Mouse (Mus musculus) neural tube, embryonic 12.5 days (tissue): ENCODE measurements around the gene Myo1h. TPM values are rescaled to one million over a fixed set of nuclear protein-coding genes. Genes with fewer than 3 reads are reported as not detected.

ENCODE experiments used
- ATAC-seq: fragments of 200-750 bp; cut with Nextera tagmentation; 2 replicates; pipeline ENCODE4 v1.8.0; 2017; ENCODE audit warnings: low read depth, mild to moderate bottlenecking, moderate TSS enrichment, moderate library complexity; ENCODE audit not compliant: low FRiP score
- H3K27ac ChIP-seq: fragments of 300-500 bp; sonication (generic); 2 replicates; pipeline ENCODE4 v1.5.1; 2016
- H3K27me3 ChIP-seq: fragments of 300-500 bp; sonication (generic); replicated peaks from 2 replicates; pipeline ENCODE4 v1.6.1; 2016; ENCODE audit warnings: mild to moderate bottlenecking
- H3K36me3 ChIP-seq: fragments of 300-500 bp; sonication (generic); 2 replicates; pipeline ENCODE4 v1.6.1; 2016; ENCODE audit warnings: mild to moderate bottlenecking
- H3K4me1 ChIP-seq: fragments of 300-500 bp; sonication (generic); 2 replicates; pipeline ENCODE4 v1.6.1; 2016
- H3K4me2 ChIP-seq: fragments of 300-500 bp; sonication (generic); replicated peaks from 2 replicates; pipeline ENCODE4 v1.6.1; 2016; ENCODE audit warnings: mild to moderate bottlenecking
- H3K4me3 ChIP-seq: fragments of 300-500 bp; sonication (generic); 2 replicates; pipeline ENCODE4 v1.5.1; 2016
- H3K9ac ChIP-seq: fragments of 300-500 bp; sonication (generic); 2 replicates; pipeline ENCODE4 v1.6.1; 2016; ENCODE audit warnings: mild to moderate bottlenecking
- H3K9me3 ChIP-seq: fragments of 300-500 bp; sonication (generic); 2 replicates; pipeline ENCODE4 v1.6.1; 2016; ENCODE audit warnings: mild to moderate bottlenecking
- WGBS: fragments of 180-500 bp; shearing (Covaris S2); methylation state at CpG from one replicate; pipeline ENCODE4 v1.1.7; 2016; 5-methylcytosine and 5-hydroxymethylcytosine counted together
- polyA plus RNA-seq: library from polyadenylated mRNA; unstranded; fragments of >200 nt; fragmentation: Nextera tagmentation; extraction: Ambion mirVana; gene quantifications from 2 replicates; pipeline ENCODE4 v1.2.1, GENCODE M21; 2016

Myo1h gene
- polyA plus RNA-seq, 1 experiment from 2014 or later, result 0.75 TPM

DNA sequence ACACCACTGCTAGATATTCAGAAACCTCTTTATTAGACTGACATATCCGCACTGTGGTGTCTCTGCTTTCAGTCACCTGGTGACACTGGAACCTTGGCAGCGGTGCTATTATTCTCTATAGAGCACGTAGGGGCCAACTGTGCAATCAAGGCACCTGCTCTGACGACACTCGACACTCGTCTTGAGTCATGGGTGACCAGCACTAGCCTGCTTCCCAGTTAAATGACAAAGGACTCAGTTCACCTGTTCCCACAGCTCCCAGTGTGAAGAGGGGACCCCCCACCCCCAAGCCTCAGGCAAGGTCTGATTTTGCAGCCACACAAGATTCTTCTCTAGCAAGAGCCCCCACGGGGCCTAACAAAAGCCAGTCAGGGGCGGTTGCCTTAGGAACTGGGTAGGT, 13.6 kb upstream of the Myo1h start:
- H3K4me2 ChIP-seq, result no peak overlapping the region
- no peak for ATAC-seq
- H3K9me3 ChIP-seq, result no peaks in the 10 kb centered on the region
- peaks cover 85% of the 10 kb centered on the region for H3K27me3 ChIP-seq
- H3K27ac ChIP-seq, result no peak overlapping the region
- H3K4me1 ChIP-seq, result peaks cover 26% of the 10 kb centered on the region
- no peak overlapping the region for H3K9ac ChIP-seq
- no peaks in the 10 kb centered on the region for H3K36me3 ChIP-seq
- no peak overlapping the region for H3K4me3 ChIP-seq
- 13% methylated on average over 8 of the region's 8 CpGs for WGBS

DNA sequence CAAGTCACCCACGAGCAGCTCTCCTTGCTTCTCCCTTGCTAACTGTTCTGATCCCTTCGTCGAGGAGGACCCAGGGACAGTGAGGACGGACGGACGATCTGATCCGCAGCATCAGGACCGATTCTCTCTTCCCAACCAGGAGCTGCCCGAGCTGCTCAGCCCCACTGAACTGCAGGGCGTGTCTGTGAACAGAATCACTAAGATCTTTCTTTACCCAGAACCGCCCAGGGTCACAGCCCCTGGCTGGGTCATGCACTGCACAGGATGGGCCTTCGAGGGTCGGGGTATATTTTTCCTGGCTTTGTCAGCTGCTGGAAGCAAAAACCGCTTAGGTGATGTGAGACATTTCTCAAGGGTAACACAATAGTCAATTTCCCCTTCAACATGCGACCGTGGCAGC, 13.0 kb upstream of the Myo1h start:
- Histone ChIP-seq H3K4me1 (peaks cover 26% of the 10 kb centered on the region), H3K36me3 (no peaks in the 10 kb centered on the region), H3K4me2 (no peak overlapping the region), H3K9me3 (no peaks in the 10 kb centered on the region), H3K4me3 (no peak overlapping the region), H3K9ac (no peak overlapping the region), H3K27me3 (peaks cover 83% of the 10 kb centered on the region), H3K27ac (no peak overlapping the region)
- no peak for ATAC-seq
- WGBS, result 22% methylated on average over 16 of the region's 16 CpGs

DNA sequence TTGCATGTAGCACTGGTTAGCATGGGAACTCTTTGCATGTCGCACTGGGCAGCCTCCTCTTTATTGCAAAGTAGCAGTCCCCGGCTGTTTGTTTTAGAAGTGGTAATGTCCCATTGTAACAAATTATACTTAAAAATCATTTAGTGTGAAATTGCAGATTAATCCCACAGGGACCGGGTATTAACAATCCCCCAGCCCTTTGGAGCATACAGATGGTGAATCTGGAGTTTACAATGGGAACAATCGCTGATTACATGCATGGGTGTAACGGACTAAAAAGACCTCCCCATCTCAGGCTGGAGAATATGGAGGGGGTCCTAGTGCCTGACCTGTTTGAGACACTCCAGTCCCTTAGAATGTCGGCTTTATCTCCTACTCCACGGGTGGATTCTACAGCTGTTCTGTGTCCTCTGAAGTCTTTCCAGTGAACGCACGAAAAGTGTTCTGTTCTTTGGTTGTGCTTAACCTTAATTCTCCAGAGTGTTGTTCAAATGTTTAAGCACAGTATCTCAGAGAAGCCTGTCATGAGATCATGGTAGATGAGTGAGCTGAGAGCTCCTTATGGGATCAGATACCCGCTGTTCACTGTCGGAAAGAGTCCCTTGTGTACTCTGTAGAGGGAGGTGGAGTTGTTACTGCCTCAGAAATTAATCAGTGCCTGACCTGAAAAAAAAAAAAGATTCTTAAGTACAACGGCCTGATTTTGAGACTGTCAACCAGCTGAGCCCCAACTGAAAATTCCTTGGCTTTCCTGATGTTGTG, 9.4 kb upstream of the Myo1h start:
- WGBS, result 23% methylated on average over 12 of the region's 12 CpGs
- no peak overlapping the region for H3K4me3 ChIP-seq
- no peak overlapping the region for H3K27ac ChIP-seq
- H3K27me3 ChIP-seq, result peaks cover 66% of the 10 kb centered on the region
- no peak overlapping the region for H3K9ac ChIP-seq
- H3K4me2 ChIP-seq, result peak overlapping the region; percentile 16; the same call in 1 of the 2 replicates
- no peaks in the 10 kb centered on the region for H3K9me3 ChIP-seq
- H3K36me3 ChIP-seq, result no peaks in the 10 kb centered on the region
- peaks cover 12% of the 10 kb centered on the region; the same call in 1 of the 2 replicates for H3K4me1 ChIP-seq
- peak; percentile 53; the same call in 1 of the 2 replicates for ATAC-seq

DNA sequence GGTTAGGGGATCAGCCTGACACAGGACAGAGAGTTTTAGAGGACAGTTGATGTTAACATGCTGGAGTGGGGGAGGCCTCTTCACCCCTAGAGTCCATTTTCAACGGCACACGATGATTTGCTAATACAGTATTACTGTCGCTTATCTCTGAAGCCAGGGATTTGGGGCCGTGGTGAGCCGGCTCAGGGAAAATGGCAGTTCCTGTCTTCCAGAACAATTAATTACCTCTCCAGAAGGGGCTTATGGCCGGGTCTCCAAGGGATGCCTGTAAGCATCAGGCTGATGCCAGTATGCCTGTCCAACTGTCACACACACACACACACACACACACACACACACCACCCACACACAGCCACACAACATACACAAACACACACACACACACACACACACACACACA, 6.6 kb upstream of the Myo1h start:
- ATAC-seq, result no peak
- Histone ChIP-seq H3K4me3 (no peak overlapping the region), H3K4me1 (0 out of 2 replicates have a peak, but pooled peaks cover 5% of the 10 kb centered on the region), H3K9ac (no peak overlapping the region), H3K9me3 (no peaks in the 10 kb centered on the region), H3K27ac (no peak overlapping the region), H3K36me3 (no peaks in the 10 kb centered on the region), H3K27me3 (peaks cover 49% of the 10 kb centered on the region), H3K4me2 (no peak overlapping the region)
- WGBS, result 46% methylated on average over 6 of the region's 6 CpGs

DNA sequence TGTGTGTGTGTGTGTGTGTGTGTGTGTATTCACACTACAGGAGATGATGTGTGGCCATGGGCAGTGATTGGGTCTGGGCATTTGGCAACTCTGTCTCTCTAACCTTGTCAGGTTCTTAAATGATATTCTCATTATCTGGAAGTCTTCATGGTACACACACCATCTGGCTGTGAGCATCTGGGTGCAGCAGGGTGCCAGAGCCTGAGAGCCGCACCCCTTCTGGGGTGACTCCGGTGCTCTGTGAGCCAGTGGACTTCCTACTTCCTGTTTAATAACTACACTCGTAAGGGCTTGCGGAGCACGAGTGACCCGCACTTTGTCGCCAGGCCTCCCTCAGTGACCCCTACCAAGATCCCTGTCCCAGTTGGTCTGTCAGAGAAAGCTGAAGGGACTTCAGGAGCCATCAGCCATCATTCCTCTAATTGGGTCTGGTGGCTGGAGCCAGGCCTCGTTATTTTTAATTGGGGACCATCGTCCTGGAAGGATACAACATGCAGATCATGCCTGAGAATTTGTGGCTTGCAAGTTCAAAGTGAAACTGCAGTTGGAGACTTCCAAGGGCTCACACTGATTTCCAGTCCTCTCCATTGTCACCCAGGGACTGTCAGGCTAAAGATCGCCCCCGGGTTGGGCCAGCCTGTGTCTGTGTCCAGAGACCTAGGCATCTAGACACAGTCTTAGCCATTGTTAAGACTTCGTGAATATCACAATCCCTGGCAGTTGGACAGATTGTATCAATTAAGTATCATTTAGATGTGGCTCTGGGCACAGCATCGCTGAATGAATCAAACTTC, 4.2 kb upstream of the Myo1h start:
- WGBS, result 73% methylated on average over 13 of the region's 13 CpGs
- Histone ChIP-seq H3K27ac (no peak overlapping the region), H3K9ac (no peak overlapping the region)

DNA sequence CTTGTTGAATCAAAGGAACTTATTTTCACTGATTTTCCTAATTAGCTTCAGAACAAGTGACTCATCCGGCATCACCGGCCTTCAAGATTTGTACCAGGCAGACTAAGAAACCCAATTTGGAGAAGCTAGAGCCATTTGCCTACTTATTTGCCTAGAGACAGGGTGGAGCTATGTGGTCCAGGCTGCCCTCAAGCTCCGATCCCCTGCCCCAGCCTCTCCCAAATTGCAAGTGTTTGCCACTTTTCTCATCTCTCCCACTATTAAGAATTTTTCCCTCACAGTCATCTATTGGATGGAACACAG, 3.6 kb upstream of the Myo1h start:
- no peaks in the 10 kb centered on the region for H3K9me3 ChIP-seq
- H3K9ac ChIP-seq, result no peak overlapping the region
- no peaks in the 10 kb centered on the region for H3K36me3 ChIP-seq
- 96% methylated on average over 3 of the region's 3 CpGs for WGBS
- H3K4me2 ChIP-seq, result no peak overlapping the region
- H3K27ac ChIP-seq, result no peak overlapping the region
- H3K27me3 ChIP-seq, result peaks cover 58% of the 10 kb centered on the region
- no peak overlapping the region for H3K4me3 ChIP-seq
- no peak for ATAC-seq
- H3K4me1 ChIP-seq, result peaks cover 7% of the 10 kb centered on the region; the same call in 1 of the 2 replicates

More for the DNA sequence above, 4.2 kb upstream of the Myo1h start:
- Histone ChIP-seq H3K4me1 (peaks cover 2% of the 10 kb centered on the region; the same call in 1 of the 2 replicates), H3K9me3 (no peaks in the 10 kb centered on the region), H3K4me3 (no peak overlapping the region), H3K27me3 (peaks cover 53% of the 10 kb centered on the region), H3K4me2 (no peak overlapping the region), H3K36me3 (no peaks in the 10 kb centered on the region)
- no peak for ATAC-seq

DNA sequence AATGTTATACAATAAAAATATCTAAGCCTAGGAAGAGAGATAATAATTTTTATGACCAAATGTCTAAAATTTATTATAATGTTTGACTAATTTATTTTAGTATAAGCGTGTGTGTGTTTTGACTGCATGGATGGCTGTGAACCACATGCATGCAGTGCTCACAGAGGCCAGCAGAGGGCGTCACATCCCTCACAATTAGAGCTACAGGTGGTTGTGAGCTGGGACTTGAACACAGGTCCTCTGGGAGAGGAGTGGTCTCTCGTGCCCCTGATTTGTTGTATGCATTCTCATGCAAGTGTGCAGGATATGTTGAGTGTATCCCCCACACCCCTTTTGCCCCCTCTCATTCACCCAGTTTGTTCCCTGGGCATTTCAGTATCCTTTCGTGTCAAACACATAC, 2.9 kb upstream of the Myo1h start:
- Histone ChIP-seq H3K9me3 (no peaks in the 10 kb centered on the region), H3K4me2 (no peak overlapping the region), H3K4me3 (no peak overlapping the region), H3K27me3 (peaks cover 60% of the 10 kb centered on the region), H3K9ac (no peak overlapping the region), H3K27ac (no peak overlapping the region), H3K4me1 (peaks cover 7% of the 10 kb centered on the region; the same call in 1 of the 2 replicates), H3K36me3 (no peaks in the 10 kb centered on the region)
- WGBS, result 80% methylated on average over 4 of the region's 4 CpGs
- no peak for ATAC-seq

DNA sequence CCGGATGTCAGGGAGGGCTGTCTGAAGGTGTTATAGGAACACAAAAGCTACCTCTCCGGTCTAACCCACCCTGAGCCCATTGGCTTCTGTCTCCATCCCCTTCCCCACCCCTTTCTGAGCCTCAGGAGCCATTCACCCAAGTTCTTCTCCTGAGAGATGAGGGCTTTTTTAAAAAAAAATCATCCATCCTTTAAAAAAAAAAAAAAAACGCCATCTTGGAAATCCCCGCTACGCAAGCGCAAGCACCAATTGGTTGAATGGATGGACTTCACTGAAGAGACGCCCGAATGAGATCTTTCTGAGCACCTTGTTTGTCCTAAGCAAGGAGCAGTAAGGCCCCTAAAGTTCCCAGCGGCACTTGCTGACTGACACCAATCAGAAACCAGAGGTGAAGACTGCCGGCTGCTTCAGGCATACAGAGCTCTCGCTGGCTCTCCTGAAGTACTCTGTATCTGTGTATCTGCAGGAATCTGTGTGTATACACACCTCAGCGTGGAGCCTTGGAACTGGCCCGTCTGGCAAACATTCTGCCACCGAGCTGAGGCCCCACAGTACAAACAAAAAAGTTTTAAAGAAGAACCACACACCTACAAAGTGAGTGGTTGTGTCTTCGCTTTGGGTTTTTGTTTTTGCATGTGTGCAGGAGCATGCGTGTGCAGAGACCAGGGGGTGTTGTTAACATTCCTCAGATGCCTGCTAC, 1.9 kb upstream of the Myo1h start:
- ATAC-seq, result no peak
- Histone ChIP-seq H3K4me1 (peaks cover 7% of the 10 kb centered on the region; the same call in 1 of the 2 replicates), H3K9me3 (no peaks in the 10 kb centered on the region), H3K4me2 (no peak overlapping the region), H3K9ac (no peak overlapping the region), H3K4me3 (no peak overlapping the region), H3K27ac (no peak overlapping the region), H3K27me3 (peaks cover 56% of the 10 kb centered on the region), H3K36me3 (no peaks in the 10 kb centered on the region)
- 85% methylated on average over 16 of the region's 16 CpGs for WGBS

DNA sequence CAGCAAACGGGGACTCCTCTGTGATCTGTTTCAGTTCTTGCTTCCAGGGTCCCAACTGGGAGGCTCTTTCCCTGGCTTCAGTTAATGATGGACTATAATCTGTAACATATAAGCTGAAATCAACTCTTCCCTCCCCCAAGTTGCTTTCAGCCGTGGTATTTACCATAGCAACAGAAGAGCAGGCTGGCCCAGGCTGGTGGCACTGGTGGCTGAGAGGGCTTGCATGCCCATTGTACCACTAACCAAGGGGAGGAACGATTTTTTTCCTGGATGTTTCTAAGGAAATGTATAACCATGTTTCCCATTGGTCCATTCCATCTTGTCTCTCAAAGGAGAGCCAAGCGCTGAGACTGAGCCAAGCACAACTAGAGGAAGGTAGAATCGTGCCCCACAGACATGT, 570 bp upstream of the Myo1h start:
- Histone ChIP-seq H3K9ac (no peak overlapping the region), H3K4me3 (no peak overlapping the region), H3K27ac (no peak overlapping the region), H3K36me3 (no peaks in the 10 kb centered on the region), H3K4me1 (peaks cover 7% of the 10 kb centered on the region; the same call in 1 of the 2 replicates), H3K9me3 (no peaks in the 10 kb centered on the region), H3K4me2 (no peak overlapping the region), H3K27me3 (peaks cover 54% of the 10 kb centered on the region)
- ATAC-seq, result no peak
- 86% methylated on average over 5 of the region's 5 CpGs for WGBS

DNA sequence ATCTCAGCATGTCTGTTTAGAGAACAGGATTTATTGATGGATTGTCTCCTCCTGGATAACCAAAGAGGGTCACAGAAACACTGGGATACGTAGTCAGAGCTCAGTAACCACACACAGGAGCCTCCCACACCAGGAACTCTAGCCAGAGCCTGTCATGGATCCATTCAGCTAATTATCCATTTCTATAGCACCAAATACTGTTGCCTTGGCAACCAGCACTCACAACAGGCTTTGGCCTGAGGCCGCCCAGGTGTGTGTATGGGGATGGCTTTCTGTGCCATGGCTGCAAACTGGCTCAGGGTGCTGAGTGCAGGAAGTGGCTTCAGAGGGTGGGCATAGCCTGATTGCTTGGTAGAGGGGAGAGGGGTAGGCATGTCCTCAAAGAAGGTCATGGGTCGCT, 1.0 kb downstream of the Myo1h start:
- no peaks in the 10 kb centered on the region for H3K36me3 ChIP-seq
- WGBS, result 57% methylated on average over 3 of the region's 3 CpGs
- peaks cover 58% of the 10 kb centered on the region for H3K27me3 ChIP-seq
- no peak overlapping the region for H3K27ac ChIP-seq
- H3K9ac ChIP-seq, result no peak overlapping the region
- peaks cover 7% of the 10 kb centered on the region; the same call in 1 of the 2 replicates for H3K4me1 ChIP-seq
- no peak overlapping the region for H3K4me2 ChIP-seq
- no peaks in the 10 kb centered on the region for H3K9me3 ChIP-seq
- no peak for ATAC-seq
- no peak overlapping the region for H3K4me3 ChIP-seq

DNA sequence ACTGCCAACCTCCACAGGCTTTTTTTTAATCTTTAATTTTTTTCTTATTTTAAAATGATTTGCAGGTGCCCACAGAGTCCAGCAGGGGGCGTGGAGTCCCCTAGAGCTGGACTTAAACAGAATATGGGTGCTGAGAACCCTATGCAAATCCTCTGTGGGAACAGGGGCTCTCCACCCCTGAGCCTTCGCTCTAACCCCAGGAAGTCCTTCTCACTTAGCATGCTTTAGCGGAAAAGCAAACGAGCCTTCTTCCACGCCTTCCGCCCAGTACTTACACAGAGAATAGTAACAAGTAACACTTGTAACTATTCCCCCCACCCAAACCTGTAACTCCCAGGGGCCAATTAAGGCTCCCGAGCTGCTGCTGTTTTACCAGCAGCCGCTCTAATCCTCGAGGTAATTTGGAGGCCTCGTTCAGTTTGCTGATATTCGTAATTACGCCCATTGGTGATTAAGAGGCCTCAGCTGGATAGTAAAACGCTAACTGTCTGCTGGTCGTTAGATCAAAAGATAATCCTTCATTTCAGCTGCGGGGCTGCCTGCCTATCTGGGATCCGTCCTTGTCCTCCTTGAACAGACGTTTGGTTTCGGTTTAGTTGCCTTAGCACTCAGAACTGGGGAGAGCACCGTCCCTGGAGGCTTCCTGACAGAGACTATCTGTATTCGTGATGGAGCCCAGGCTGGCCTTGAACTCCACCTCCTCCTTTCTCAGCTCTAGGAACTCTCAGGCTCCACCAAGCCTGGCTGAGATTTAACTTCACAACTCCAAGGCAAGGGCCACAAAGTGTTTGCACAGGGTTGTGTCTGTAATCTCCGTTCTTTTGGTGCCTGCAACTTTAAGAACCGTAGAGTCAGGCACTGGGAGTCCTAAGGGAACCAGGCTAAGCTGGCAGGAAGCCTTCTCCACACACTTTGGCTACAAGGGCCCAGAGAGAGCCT, 8.0 kb downstream of the Myo1h start:
- H3K27ac ChIP-seq, result no peak overlapping the region
- H3K9me3 ChIP-seq, result no peaks in the 10 kb centered on the region
- peaks cover 56% of the 10 kb centered on the region for H3K27me3 ChIP-seq
- H3K4me2 ChIP-seq, result no peak overlapping the region
- H3K9ac ChIP-seq, result no peak overlapping the region
- peaks cover 26% of the 10 kb centered on the region for H3K4me1 ChIP-seq
- ATAC-seq, result no peak
- H3K4me3 ChIP-seq, result no peak overlapping the region
- 19% methylated on average over 22 of the region's 22 CpGs for WGBS
- H3K36me3 ChIP-seq, result no peaks in the 10 kb centered on the region
